Mouse (Mus musculus) adrenal gland, postnatal 14 days (tissue): ENCODE data around the gene Dab1. TPM values are rescaled to one million over a fixed set of nuclear protein-coding genes. Genes with fewer than 3 reads are reported as not detected.

Experiments used
- DNase-seq: peaks from one replicate; pipeline ENCODE4 v3.0.0; 2021; ENCODE audit warnings: mixed read lengths
- total RNA-seq: library from RNA; stranded (reverse); gene quantifications from 2 replicates; pipeline ENCODE4 v1.2.3, GENCODE M21; 2021

The Dab1 gene
- total RNA-seq, 1 experiment from 2014 or later, result 0.37 TPM

DNA sequence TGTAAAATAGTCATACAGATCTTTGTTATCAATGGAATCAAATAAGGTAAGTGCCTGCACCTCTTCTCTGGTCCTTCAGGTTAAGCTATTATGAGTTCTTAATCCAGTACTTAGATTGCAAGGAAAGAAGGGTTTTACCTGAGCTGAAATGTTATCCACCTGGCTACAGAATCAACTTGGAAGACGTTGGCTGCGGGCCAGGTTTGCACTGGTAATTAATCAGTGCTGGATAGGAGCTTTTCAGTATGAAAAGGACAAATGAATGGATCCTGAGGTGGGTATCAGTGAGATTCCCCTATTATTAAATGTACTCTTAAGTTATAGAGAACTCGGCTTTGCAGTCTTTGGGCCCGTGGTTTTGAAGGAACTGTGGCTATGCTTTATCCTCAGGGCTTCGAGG lies 896.5 kb downstream of the Dab1 start:
- DNase-seq, result no peak

GRCm38 (mm10) chr4:104522324-104522723 lies 903.2 kb downstream of the Dab1 start:
- no peak for DNase-seq

- DNase-seq, result no peak
Measured at GRCm38 (mm10) chr4:104523776-104524175, 904.6 kb downstream of the Dab1 start.

DNA sequence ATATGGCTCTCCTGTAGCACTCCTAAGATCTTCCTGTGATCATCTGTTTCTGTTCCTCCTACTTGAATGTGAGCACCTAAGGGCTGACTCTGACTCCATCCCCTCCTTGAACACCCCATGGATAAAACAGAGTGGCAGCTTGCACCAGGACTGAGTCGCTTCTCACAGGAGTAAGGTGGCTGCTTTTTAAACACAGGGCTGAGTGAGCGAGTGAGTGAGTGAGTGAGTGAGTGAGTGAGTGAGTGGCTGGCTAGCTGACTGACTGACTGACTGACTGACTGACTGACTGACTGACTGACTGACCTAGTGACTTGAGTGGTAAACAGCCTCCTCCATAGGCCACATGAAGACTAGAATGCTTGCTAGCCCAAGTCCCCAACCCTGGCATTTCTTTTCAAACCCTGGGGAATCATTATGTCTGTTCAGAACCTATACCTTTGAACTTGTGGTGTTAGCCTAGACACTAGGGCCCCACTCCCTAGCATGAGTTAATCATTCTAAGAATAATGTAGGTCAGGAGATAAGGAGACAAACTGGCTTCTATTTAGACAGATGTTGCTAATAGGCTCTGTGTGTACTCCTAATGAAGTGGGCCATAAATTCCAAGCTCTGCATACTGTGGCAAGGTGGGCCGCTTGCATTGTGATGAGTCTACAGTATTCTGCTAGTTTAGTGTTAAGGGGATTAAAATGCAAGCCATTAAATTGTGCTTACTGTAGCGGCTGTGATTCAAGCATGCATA lies 910.9 kb downstream of the Dab1 start:
- DNase-seq, result no peak

- no peak for DNase-seq
Measured at GRCm38 (mm10) chr4:104532846-104533245, 913.7 kb downstream of the Dab1 start.

DNA sequence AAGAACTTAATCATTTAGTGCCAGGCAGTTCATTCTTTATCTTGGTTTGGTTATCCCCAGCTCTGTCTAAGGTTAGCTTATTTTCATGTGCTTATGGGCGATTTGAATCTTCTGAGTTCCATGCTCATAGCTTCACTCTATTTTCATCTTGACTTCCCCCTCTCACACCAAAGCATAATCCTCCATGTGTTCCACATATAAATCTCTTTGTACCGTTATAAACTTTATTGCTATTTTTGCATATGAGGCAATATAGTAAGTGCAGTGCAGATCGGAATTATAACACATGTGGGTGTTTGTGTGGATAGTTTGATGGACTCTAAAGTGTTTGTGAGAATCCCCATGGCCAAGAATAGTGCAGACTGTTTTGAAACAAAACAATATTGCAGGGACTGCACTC lies 919.3 kb downstream of the Dab1 start:
- no peak for DNase-seq

DNA sequence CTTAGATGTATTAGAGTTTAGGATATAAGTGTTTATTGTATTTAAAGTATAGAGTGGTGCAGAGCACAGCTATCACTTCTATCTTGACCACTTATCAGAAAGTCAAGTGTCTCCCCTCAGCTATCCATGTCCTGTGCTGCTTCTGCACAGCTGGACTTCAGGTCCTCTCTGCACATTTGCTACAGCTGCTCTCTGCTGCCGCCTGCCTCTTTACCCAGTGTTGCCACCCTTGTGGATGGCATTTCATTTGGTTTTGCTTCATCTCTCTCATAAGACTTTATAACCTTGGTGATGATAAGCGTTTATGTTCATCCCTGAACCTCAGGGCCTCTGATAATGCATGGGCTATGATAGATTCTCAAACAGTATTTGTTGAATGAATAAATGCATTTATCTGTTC lies 919.9 kb downstream of the Dab1 start:
- peak; percentile 6 for DNase-seq

GRCm38 (mm10) chr4:104547091-104547490 lies 927.9 kb downstream of the Dab1 start:
- DNase-seq, result no peak

GRCm38 (mm10) chr4:104548287-104548686 lies 929.1 kb downstream of the Dab1 start:
- no peak for DNase-seq

- no peak for DNase-seq
Measured at GRCm38 (mm10) chr4:104550581-104551205, 931.5 kb downstream of the Dab1 start.

GRCm38 (mm10) chr4:104551390-104552070 lies 932.4 kb downstream of the Dab1 start:
- no peak for DNase-seq

DNA sequence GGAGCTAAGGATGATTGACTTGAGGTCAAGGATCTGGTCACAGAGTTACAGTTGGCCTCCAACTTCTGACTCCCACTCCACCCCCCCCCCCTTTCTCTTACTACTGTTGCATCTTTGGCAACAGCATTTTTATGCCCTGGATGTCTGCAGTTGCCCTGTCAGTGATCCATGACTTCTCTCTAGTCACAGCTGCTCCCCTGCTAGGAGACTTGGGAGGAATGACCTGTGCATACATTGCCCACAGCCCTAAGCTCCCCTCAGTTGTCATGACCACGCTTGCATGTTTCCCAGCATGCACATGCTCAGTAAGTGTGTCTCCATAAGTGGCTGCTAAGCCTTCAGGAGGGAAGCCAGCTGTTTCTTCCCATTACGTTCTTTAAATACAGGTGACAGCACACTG lies 936.2 kb downstream of the Dab1 start:
- no peak for DNase-seq

DNA sequence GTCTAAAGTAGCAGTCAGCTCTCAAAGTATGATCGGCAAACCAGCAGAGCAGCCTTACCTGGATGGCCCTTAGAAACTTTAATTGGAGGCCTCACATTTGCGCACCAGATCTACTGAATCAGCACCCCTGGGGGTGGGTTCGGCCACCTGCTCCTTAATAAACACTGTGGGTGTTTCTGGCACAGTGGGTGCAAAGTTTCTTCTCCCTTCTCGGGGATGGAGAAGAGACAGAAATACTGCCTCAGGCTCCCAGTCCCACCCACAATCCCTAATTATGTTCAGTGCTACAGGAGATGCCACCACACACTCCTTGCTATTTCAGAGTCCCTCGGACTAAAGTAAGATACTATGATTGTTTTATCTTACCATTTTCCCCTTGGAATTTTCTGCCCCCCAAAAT lies 944.4 kb downstream of the Dab1 start:
- DNase-seq, result no peak

DNA sequence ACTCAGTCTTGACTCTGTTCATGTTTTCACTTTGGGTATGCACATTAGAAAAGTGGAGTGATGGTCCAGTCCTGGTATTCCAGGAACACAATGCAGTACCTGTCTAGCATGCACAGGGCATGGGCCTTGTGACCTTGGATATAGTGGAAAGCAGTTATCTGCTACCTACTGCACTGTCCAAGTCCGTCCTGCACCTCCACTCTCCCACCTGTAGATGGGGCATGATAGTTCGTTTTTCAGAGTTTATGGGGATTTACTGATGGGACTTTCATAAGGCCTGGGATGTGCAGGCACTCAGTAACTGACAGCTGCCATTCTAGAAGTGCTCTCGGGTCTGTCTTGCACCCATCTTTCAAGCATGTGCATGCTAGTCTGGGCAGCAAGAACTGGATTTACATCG lies 951.4 kb downstream of the Dab1 start:
- DNase-seq, result no peak

- no peak for DNase-seq
Measured at GRCm38 (mm10) chr4:104572440-104572839, 953.3 kb downstream of the Dab1 start.

DNA sequence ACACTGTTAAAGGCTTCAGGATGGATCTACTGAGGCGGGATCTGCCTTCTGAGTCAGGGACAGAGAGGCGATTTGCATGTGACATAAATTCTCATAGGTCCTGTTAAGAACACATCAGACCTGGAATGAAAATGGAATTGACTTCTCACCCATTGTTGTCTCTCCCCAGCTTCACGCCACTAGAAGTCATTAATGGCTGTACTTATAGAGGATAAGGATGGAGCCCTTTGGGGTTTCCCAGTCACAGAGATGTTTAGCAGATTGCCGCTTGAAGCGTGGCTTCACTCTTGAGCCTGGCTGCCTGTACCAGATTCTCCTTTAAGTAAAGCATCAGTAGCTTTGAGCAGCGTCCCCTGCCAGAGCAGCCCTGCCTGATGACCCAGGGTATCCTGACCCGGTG lies 954.3 kb downstream of the Dab1 start:
- DNase-seq, result no peak

DNA sequence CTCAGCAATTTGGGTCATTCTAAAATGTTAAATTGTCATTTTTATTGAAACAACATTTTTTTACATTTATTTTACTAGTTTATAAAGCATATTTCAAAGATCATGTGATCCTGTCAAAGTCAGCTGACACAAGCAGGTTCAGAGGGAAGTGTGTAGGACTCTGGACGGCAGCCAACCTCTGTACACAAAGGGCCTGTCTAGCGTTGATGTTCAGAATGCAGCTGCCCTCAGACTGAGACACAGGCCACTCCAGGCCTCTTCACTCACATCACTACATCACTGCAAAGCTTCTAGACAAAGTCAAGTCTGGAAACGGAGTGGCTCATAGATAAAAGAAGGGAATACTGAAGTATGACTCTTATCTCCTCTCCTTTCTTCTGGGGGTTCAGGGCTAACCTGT lies 959.2 kb downstream of the Dab1 start:
- DNase-seq, result no peak

- DNase-seq, result no peak
Measured at GRCm38 (mm10) chr4:104579946-104580544, 960.9 kb downstream of the Dab1 start.

DNA sequence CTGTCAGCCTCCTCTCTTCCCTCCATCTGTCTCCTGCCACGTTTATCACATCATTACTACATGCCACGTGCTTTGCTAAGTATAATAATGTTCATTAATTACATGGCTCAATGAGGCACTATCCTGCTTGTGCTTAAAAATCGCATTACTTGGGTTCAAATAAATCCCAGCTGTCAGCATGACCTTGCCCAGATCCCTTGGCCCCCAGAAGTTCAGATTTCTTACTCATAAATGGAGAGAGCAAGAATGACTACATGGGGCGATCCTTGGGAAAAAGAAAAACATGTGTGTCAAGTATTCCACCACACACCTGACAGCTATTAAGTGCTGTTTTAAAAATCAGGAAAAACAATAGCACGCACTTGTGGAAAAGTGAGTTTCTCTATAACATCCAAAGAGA lies 963.6 kb downstream of the Dab1 start:
- peak; percentile 12 for DNase-seq

DNA sequence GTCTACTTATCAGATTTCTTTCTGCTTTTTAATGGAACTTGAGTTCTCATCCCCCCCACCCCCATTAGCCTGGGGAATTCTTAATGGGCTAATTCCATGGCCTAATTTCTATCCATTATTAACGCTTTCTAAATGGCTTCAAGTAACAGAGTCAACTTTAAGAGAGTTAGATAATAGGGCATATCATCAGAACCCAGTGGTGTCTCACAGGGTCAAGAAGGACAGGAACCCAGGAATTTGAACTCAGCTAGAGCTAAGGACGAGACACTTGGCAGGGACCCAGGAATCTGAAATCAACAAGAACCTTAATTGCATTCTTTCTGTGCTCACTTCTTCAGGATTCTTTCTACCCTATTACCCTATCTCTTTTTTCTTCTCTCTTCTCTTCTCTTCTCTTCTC lies 968.7 kb downstream of the Dab1 start:
- DNase-seq, result no peak

- no peak for DNase-seq
Measured at GRCm38 (mm10) chr4:104596936-104597335, 977.8 kb downstream of the Dab1 start.

- DNase-seq, result no peak
Measured at GRCm38 (mm10) chr4:104597490-104598465, 978.6 kb downstream of the Dab1 start.
